Mouse (Mus musculus) retina, postnatal 1 day (tissue): ENCODE measurements around the gene Ccdc184.
A peak's percentile ranks its signal among the peaks of the same experiment; 100 is the strongest.

Experiments used
- DNase-seq: peaks from one replicate; pipeline ENCODE4 v3.0.0-alpha.2; 2012

The Ccdc184 gene

GRCm38 (mm10) chr15:98166963-98167644, at the start of gene Ccdc184:
Gene Ccdc184 (plus strand): TSS chr15:98167158.
- no peak for DNase-seq

- DNase-seq, result no peak
Measured at GRCm38 (mm10) chr15:98119363-98119762, 47.6 kb upstream of the Ccdc184 start.

- no peak for DNase-seq
Measured at GRCm38 (mm10) chr15:98120831-98121230, 46.1 kb upstream of the Ccdc184 start.

GRCm38 (mm10) chr15:98131001-98131400, 36.0 kb upstream of the Ccdc184 start:
- no peak for DNase-seq

- no peak for DNase-seq
Measured at GRCm38 (mm10) chr15:98131451-98131850, 35.5 kb upstream of the Ccdc184 start.

GRCm38 (mm10) chr15:98131942-98132655, 34.9 kb upstream of the Ccdc184 start:
- DNase-seq, result no peak

- no peak for DNase-seq
Measured at GRCm38 (mm10) chr15:98133471-98133870, 33.5 kb upstream of the Ccdc184 start.

- no peak for DNase-seq
Measured at GRCm38 (mm10) chr15:98134034-98134433, 32.9 kb upstream of the Ccdc184 start.

GRCm38 (mm10) chr15:98134666-98135065, 32.3 kb upstream of the Ccdc184 start:
- DNase-seq, result no peak

- DNase-seq, result no peak
Measured at GRCm38 (mm10) chr15:98135671-98136070, 31.3 kb upstream of the Ccdc184 start.

- DNase-seq, result no peak
Measured at GRCm38 (mm10) chr15:98136871-98137270, 30.1 kb upstream of the Ccdc184 start.

GRCm38 (mm10) chr15:98139763-98140162, 27.2 kb upstream of the Ccdc184 start:
- no peak for DNase-seq

- DNase-seq, result no peak
Measured at GRCm38 (mm10) chr15:98140809-98141208, 26.1 kb upstream of the Ccdc184 start.

- DNase-seq, result no peak
Measured at GRCm38 (mm10) chr15:98142515-98142914, 24.4 kb upstream of the Ccdc184 start.

GRCm38 (mm10) chr15:98144861-98145507, 22.0 kb upstream of the Ccdc184 start:
- DNase-seq, result no peak

GRCm38 (mm10) chr15:98145559-98146181, 21.3 kb upstream of the Ccdc184 start:
- peak; percentile 95 for DNase-seq

GRCm38 (mm10) chr15:98148356-98148755, 18.6 kb upstream of the Ccdc184 start:
- DNase-seq, result no peak

- no peak for DNase-seq
Measured at GRCm38 (mm10) chr15:98149166-98149602, 17.8 kb upstream of the Ccdc184 start.

GRCm38 (mm10) chr15:98152916-98153315, 14.0 kb upstream of the Ccdc184 start:
- DNase-seq, result no peak

- peak; percentile 72 for DNase-seq
Measured at GRCm38 (mm10) chr15:98153625-98154024, 13.3 kb upstream of the Ccdc184 start.

- no peak for DNase-seq
Measured at GRCm38 (mm10) chr15:98154146-98154545, 12.8 kb upstream of the Ccdc184 start.

- no peak for DNase-seq
Measured at GRCm38 (mm10) chr15:98154631-98155030, 12.3 kb upstream of the Ccdc184 start.

- DNase-seq, result no peak
Measured at GRCm38 (mm10) chr15:98155272-98155671, 11.7 kb upstream of the Ccdc184 start.
